Mouse (Mus musculus) lung, postnatal 0 days (tissue): ENCODE results near the gene Ubn2.

Experiments
- CTCF ChIP-seq: IDR thresholded peaks from 2 replicates; pipeline ENCODE4 v1.5.1; 2016; ENCODE audit warnings: antibody characterized with exemption, mild to moderate bottlenecking
- EP300 ChIP-seq: IDR thresholded peaks from 2 replicates; pipeline ENCODE4 v1.6.1; 2016; ENCODE audit warnings: antibody characterized with exemption, mild to moderate bottlenecking, control low read depth

GRCm38 (mm10) chr6:38389671-38390070, 44.1 kb upstream of the Ubn2 start:
- peak; percentile 58 for TF ChIP-seq CTCF
- no peak for TF ChIP-seq EP300
